10 mouse cellular contexts compared by ENCODE assay signal in genomic region chr3:145684604-145685441, GRCm38 (mm10). TPM values are rescaled to one million over a fixed set of nuclear protein-coding genes. Genes with fewer than 3 reads are reported as not detected.
DNase-seq lines count a peak whose midpoint lies in the region; ATAC-seq and TF ChIP-seq lines count a peak whose summit lies in the region.
"Had no signal": no experiment of that assay in that cellular context is flagged by ENCODE, and none has a peak within 500 bp of the region (broad histone marks: within the 10 kb centered on the region; RNA-seq: fewer than 3 reads in every experiment).

No protein-coding gene starts in this region.

- WGBS in heart, embryonic 16.5 days, result 34% methylated on average over 19 of the region's 19 CpGs
- whole genome bisulfite sequencing in lung, embryonic 14.5 days, result 29% methylated on average over 19 of the region's 19 CpGs

- H3K27me3 ChIP-seq in heart, embryonic 16.5 days (ENCODE audit: control insufficient read depth, insufficient read depth, low read length), result no peaks in the 10 kb centered on the region
- no peaks in the 10 kb centered on the region for H3K27me3 ChIP-seq in lung, embryonic 14.5 days (ENCODE audit: insufficient read depth, low read length)
- H3K27me3 ChIP-seq: CH12.LX had no signal

- H3K4me2 ChIP-seq in heart, embryonic 16.5 days (ENCODE audit: low read depth, low read length), result peak overlapping the region; percentile 23; the same call in 1 of the 2 replicates
- H3K4me2 ChIP-seq in lung, embryonic 14.5 days, result peak overlapping the region; percentile 24

- H3K9me3 ChIP-seq in heart, embryonic 16.5 days (replicated peaks; ENCODE audit: control insufficient read depth, low read length), result no peaks in the 10 kb centered on the region
- H3K9me3 ChIP-seq in lung, embryonic 14.5 days (ENCODE audit: low read depth, low read length), result no peaks in the 10 kb centered on the region

- H3K9ac ChIP-seq in heart, embryonic 16.5 days (ENCODE audit: low read length), result peak overlapping the region; percentile 27; the same call in 1 of the 2 replicates
- peak overlapping the region; percentile 17; the same call in 1 of the 2 replicates for H3K9ac ChIP-seq in lung, embryonic 14.5 days

- peak; percentile 49; the same call in 1 of the 2 replicates for ATAC-seq in heart, embryonic 16.5 days (replicated peaks; ENCODE audit: extremely low read depth, insufficient read depth, low FRiP score)
- peak; percentile 85 for ATAC-seq in lung, embryonic 14.5 days (ENCODE audit: insufficient read depth)
- ATAC-seq in megakaryocyte progenitor cell, adult 5-6 weeks (replicated peaks; ENCODE audit: poor library complexity), result no peak

- no peak for TF ChIP-seq CTCF in lung, embryonic 14.5 days (IDR thresholded peaks at IDR 0.05; ENCODE audit: low read depth)

- H3K27ac ChIP-seq in heart, embryonic 16.5 days (ENCODE audit: low read length), result no peak overlapping the region; the same call in 1 of the 2 replicates
- H3K27ac ChIP-seq in lung, embryonic 14.5 days (ENCODE audit: low read depth), result peak overlapping the region; percentile 68

- peaks cover 14% of the 10 kb centered on the region for H3K4me1 ChIP-seq in heart, embryonic 16.5 days (ENCODE audit: control insufficient read depth, insufficient read depth, low read length)
- peaks cover 11% of the 10 kb centered on the region; the same call in 1 of the 2 replicates for H3K4me1 ChIP-seq in lung, embryonic 14.5 days (ENCODE audit: insufficient read depth)

- peak; percentile 33 to 49 for DNase-seq in heart, adult 18-20 months
- DNase-seq in heart, adult 9 months (ENCODE audit: low spot score in 2 of 2), result no peak
- DNase-seq in embryo, embryonic 10.5 days (ENCODE audit: low spot score), result peak; percentile 21
- peak; percentile 46 for DNase-seq in lung, embryonic 14.5 days
- DNase-seq in left cerebral cortex, postnatal 36 days (ENCODE audit: low spot score in 2 of 2), result no peak
- no peak for DNase-seq in right cerebral cortex, adult 18-20 months
- DNase-seq: kidney, adult 8-10 months had no signal

- intact Hi-C loops in left cerebral cortex, postnatal 36 days (cut with DNase I), result no loop called here

- no peak overlapping the region for H3K4me3 ChIP-seq in heart, embryonic 16.5 days (ENCODE audit: low read length)
- H3K4me3 ChIP-seq in lung, embryonic 14.5 days (ENCODE audit: low read depth, low read length), result no peak overlapping the region

- no peaks in the 10 kb centered on the region for H3K36me3 ChIP-seq in heart, embryonic 16.5 days (ENCODE audit: control insufficient read depth, insufficient read depth)
- no peaks in the 10 kb centered on the region for H3K36me3 ChIP-seq in lung, embryonic 14.5 days (ENCODE audit: insufficient read depth)

RNA-seq across cellular contexts. Expression of gene Ccn1, which starts 35.0 kb away (rescaled TPM):
- 10 to 100 TPM; 77.5 to 83.7 TPM for total RNA-seq in heart, adult 18-20 months (2021)
- polyA plus RNA-seq in heart, embryonic 16.5 days (2015; fragmentation: Nextera tagmentation; extraction: Ambion mirVana), result 55.4 and 61.1 TPM in 2 replicates
- polyA plus RNA-seq in lung, embryonic 14.5 days (2014; fragmentation: Nextera tagmentation; extraction: Ambion mirVana), result 33.2 and 41.6 TPM in 2 replicates
- 10 to 100 TPM in 1 of 2 experiments, 1 to 10 TPM in 1; 3.1 to 19.7 TPM for total RNA-seq in left cerebral cortex, postnatal 36 days (2021)
- total RNA-seq in megakaryocyte progenitor cell, adult 5-6 weeks (2015), result not detected in 2 replicates
- total RNA-seq in megakaryocyte progenitor cell, adult 5-6 weeks (2017), result not detected in 2 replicates
- total RNA-seq: CH12.LX had no signal

Comparison
In these comparisons a context has a peak if more than half of its experiments do, and no peak if none do; other contexts are left out.
1. DNase-seq: peak in heart, adult 18-20 months (2 of 2), embryo, embryonic 10.5 days (single experiment) and lung, embryonic 14.5 days (single experiment); none in heart, adult 9 months (0 of 2), left cerebral cortex, postnatal 36 days (0 of 2) and right cerebral cortex, adult 18-20 months (single experiment).
2. RNA of gene Ccn1, which starts 35.0 kb away (total RNA-seq): 77.5 to 83.7 TPM in heart, adult 18-20 months and 3.1 to 19.7 TPM in left cerebral cortex, postnatal 36 days; not detected in megakaryocyte progenitor cell, adult 5-6 weeks; every median in the first group is over 4 times any median in the second.